Mouse (Mus musculus) B cell, adult 2 months (primary cell): ENCODE measurements around the gene Gm35134.
"Not testable (repeated sequence)": the region's sequence is repeated elsewhere in the genome, so short reads cannot be mapped to it uniquely, and the experiment has no call there.

Experiments used
- DNase-seq, 2 experiments: peaks; one replicate each; pipeline ENCODE4 v3.0.0; 2022

The Gm35134 gene

DNA sequence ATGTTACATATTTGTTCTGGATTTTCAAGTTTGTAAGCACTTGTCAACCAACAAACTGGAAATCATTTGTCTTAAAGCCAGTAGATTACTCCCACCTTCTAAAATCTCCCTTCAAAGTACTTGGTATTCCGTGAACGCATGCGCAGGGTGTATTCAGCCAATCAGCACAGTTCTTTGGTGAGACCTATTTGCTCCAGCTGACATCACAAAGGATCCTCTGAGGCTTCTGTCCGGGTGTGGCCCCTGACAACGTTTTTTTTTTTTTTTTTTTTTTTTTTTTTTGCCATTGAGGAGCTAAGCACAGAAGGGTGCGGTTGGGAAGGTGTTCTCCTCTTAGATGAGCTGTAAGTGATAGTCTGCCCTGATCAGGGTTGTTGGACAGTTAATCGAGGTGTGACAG lies at the start of gene Gm35134:
Gm35134 (plus strand) TSS at position 301 of the 400 bp plus-strand sequence.
- DNase-seq: not testable (repeated sequence)
